Mouse (Mus musculus) neural tube, embryonic 14.5 days (tissue): ENCODE results near the gene 4833420G17Rik. TPM values are rescaled to one million over a fixed set of nuclear protein-coding genes. Genes with fewer than 3 reads are reported as not detected.

Experiments used
- polyA plus RNA-seq: library from polyadenylated mRNA; unstranded; fragments of >200 nt; fragmentation: Nextera tagmentation; extraction: Ambion mirVana; gene quantifications from 2 replicates; pipeline ENCODE4 v1.2.1, GENCODE M21; 2014

The 4833420G17Rik gene
- polyA plus RNA-seq, 1 experiment from 2014 or later = 98.6 TPM

Other genes with a start within 250 kb of the 4833420G17Rik start
- 156 and 170 TPM in 2 replicates for gene Paip1, start 34.2 kb upstream of the 4833420G17Rik start, polyA plus RNA-seq
- 5.5 and 5.7 TPM in 2 replicates for gene Tmem267, start 25.3 kb downstream of the 4833420G17Rik start, polyA plus RNA-seq
- 2.6 TPM in 2 replicates for gene 3110070M22Rik, start 25.6 kb downstream of the 4833420G17Rik start, polyA plus RNA-seq
- 0.37 and 0.53 TPM in 2 replicates for gene Ccl28, start 161.1 kb downstream of the 4833420G17Rik start, polyA plus RNA-seq
- gene Hmgcs1, start 227.6 kb downstream of the 4833420G17Rik start, polyA plus RNA-seq = 506 and 536 TPM in 2 replicates